Mouse (Mus musculus) MEL (cell line): Measurements from ENCODE around the gene Gm10837. TPM values are rescaled to one million over a fixed set of nuclear protein-coding genes. Genes with fewer than 3 reads are reported as not detected.

Experiments used
- DNase-seq: peaks from one replicate; pipeline ENCODE4 v3.0.0; 2011; ENCODE audit warnings: low read depth, low spot score
- H3K27ac ChIP-seq: 2 replicates; pipeline ENCODE4 v1.5.1; 2012; ENCODE audit warnings: low read depth, mild to moderate bottlenecking, control low read depth, low read length, moderate library complexity; ENCODE audit not compliant: control insufficient read depth
- H3K27me3 ChIP-seq, 2 experiments: fragments of 150-350 bp in 1 of 2; sonication (generic) in 1 of 2; 2 replicates each; pipeline ENCODE4 v1.6.1; 2012; ENCODE audit warnings: low read length in 2 of 2, mild to moderate bottlenecking in 2 of 2, improper control_type of control experiment in 1 of 2, moderate library complexity in 1 of 2; ENCODE audit not compliant: insufficient read depth in 2 of 2, control insufficient read depth in 1 of 2
- H3K36me3 ChIP-seq, 2 experiments: 2 replicates each; pipeline ENCODE4 v1.6.1; 2012 to 2014; ENCODE audit warnings: low read length in 2 of 2, improper control_type of control experiment in 1 of 2, inconsistent platforms in 1 of 2, mild to moderate bottlenecking in 1 of 2; ENCODE audit not compliant: insufficient read depth in 2 of 2, control insufficient read depth in 1 of 2
- H3K4me1 ChIP-seq, 2 experiments: fragments of 150-350 bp in 1 of 2; sonication (generic) in 1 of 2; 2 replicates each; pipeline ENCODE4 v1.6.1; 2012; ENCODE audit warnings: low read length in 2 of 2, improper control_type of control experiment in 1 of 2, mild to moderate bottlenecking in 1 of 2; ENCODE audit not compliant: insufficient read depth in 2 of 2, control insufficient read depth in 1 of 2
- H3K4me3 ChIP-seq, 2 experiments: fragments of 150-350 bp in 1 of 2; sonication (generic) in 1 of 2; 2 replicates each; pipeline ENCODE4 v1.5.1; 2012; ENCODE audit warnings: low read depth in 2 of 2, low read length in 2 of 2, mild to moderate bottlenecking in 2 of 2, moderate library complexity in 2 of 2, control low read depth in 1 of 2, improper control_type of control experiment in 1 of 2; ENCODE audit not compliant: control insufficient read depth in 1 of 2, insufficient read depth in 1 of 2
- H3K79me2 ChIP-seq: 2 replicates; pipeline ENCODE4 v1.6.1; 2012; ENCODE audit warnings: mild to moderate bottlenecking, low read length, moderate library complexity; ENCODE audit not compliant: control insufficient read depth, poor library complexity, insufficient read depth
- H3K9ac ChIP-seq: 2 replicates; pipeline ENCODE4 v1.6.1; 2012; ENCODE audit warnings: low read depth, mild to moderate bottlenecking, control low read depth, low read length, moderate library complexity; ENCODE audit not compliant: control insufficient read depth, poor library complexity, severe bottlenecking
- H3K9me3 ChIP-seq: fragments of 150-350 bp; sonication (generic); replicated peaks from 2 replicates; pipeline ENCODE4 v1.6.1; 2012; ENCODE audit warnings: mild to moderate bottlenecking, low read length, improper control_type of control experiment, moderate library complexity; ENCODE audit not compliant: insufficient read depth
- CHD1 ChIP-seq: IDR thresholded peaks from 2 replicates; pipeline ENCODE4 v1.6.1; 2012; ENCODE audit warnings: low read depth, mild to moderate bottlenecking, inconsistent platforms, low read length, improper control_type of control experiment
- CHD2 ChIP-seq: IDR thresholded peaks from 2 replicates; pipeline ENCODE4 v1.6.1; 2011; ENCODE audit warnings: low read length, improper control_type of control experiment
- CTCF ChIP-seq, 3 experiments: IDR thresholded peaks in 2 of 3; conservative IDR thresholded peaks in 1 of 3; 2 replicates each; pipeline ENCODE4 v1.5.1; 2011 to 2012; ENCODE audit warnings: low read length in 3 of 3, low read depth in 2 of 3, mild to moderate bottlenecking in 2 of 3, improper control_type of control experiment in 1 of 3, inconsistent platforms in 1 of 3, mixed read lengths in 1 of 3, moderate library complexity in 1 of 3; ENCODE audit not compliant: control insufficient read depth in 1 of 3, insufficient read depth in 1 of 3, poor library complexity in 1 of 3, severe bottlenecking in 1 of 3
- EP300 ChIP-seq, 2 experiments: IDR thresholded peaks; 2 replicates each; pipeline ENCODE4 v1.6.1; 2011; ENCODE audit warnings: improper control_type of control experiment in 2 of 2, low read length in 2 of 2, low read depth in 1 of 2, mild to moderate bottlenecking in 1 of 2
- MXI1 ChIP-seq: IDR thresholded peaks from 2 replicates; pipeline ENCODE4 v1.6.1; 2011; ENCODE audit warnings: mild to moderate bottlenecking, low read depth, low read length, improper control_type of control experiment
- MYB ChIP-seq: IDR thresholded peaks from 2 replicates; pipeline ENCODE4 v1.6.1; 2011; ENCODE audit warnings: mild to moderate bottlenecking, low read depth, low read length, improper control_type of control experiment
- NELFE ChIP-seq: IDR thresholded peaks from 2 replicates; pipeline ENCODE4 v1.6.1; 2011; ENCODE audit warnings: low read depth, low read length, improper control_type of control experiment
- NRF1 ChIP-seq: IDR thresholded peaks from 2 replicates; pipeline ENCODE4 v1.6.1; 2014; ENCODE audit warnings: low read depth, mild to moderate bottlenecking, inconsistent platforms, low read length, improper control_type of control experiment, moderate library complexity; ENCODE audit not compliant: poor library complexity, insufficient read depth, severe bottlenecking
- POLR2A ChIP-seq, 2 experiments: IDR thresholded peaks; 2 replicates each; pipeline ENCODE4 v1.6.1; 2011 to 2012; ENCODE audit warnings: low read length in 2 of 2, mild to moderate bottlenecking in 2 of 2, control low read depth in 1 of 2, improper control_type of control experiment in 1 of 2, low read depth in 1 of 2, moderate library complexity in 1 of 2; ENCODE audit not compliant: control insufficient read depth in 1 of 2, insufficient read depth in 1 of 2, poor library complexity in 1 of 2
- POLR2AphosphoS2 ChIP-seq: IDR thresholded peaks from 2 replicates; pipeline ENCODE4 v1.6.1; 2011; ENCODE audit warnings: low read length, improper control_type of control experiment
- TAL1 ChIP-seq: IDR thresholded peaks from 2 replicates; pipeline ENCODE4 v1.6.1; 2012; ENCODE audit warnings: mild to moderate bottlenecking, inconsistent platforms, low read length, moderate library complexity, mixed read lengths
- TBP ChIP-seq: IDR thresholded peaks from 2 replicates; pipeline ENCODE4 v1.8.0; 2011; ENCODE audit warnings: low read depth, low read length, improper control_type of control experiment
- TCF12 ChIP-seq: IDR thresholded peaks from 2 replicates; pipeline ENCODE4 v1.6.1; 2014; ENCODE audit warnings: low read depth, mild to moderate bottlenecking, inconsistent platforms, low read length, improper control_type of control experiment, moderate library complexity
- UBTF ChIP-seq: IDR thresholded peaks from 2 replicates; pipeline ENCODE4 v1.6.1; 2012; ENCODE audit warnings: low read depth, mild to moderate bottlenecking, inconsistent platforms, low read length, improper control_type of control experiment, moderate library complexity, borderline replicate concordance; ENCODE audit not compliant: insufficient read depth
- USF1 ChIP-seq: IDR thresholded peaks from 2 replicates; pipeline ENCODE4 v1.6.1; 2014; ENCODE audit warnings: low read depth, mild to moderate bottlenecking, inconsistent platforms, low read length, improper control_type of control experiment, moderate library complexity
- ZKSCAN1 ChIP-seq: IDR thresholded peaks from 2 replicates; pipeline ENCODE4 v1.6.1; 2012; ENCODE audit warnings: low read depth, mild to moderate bottlenecking, inconsistent platforms, low read length, improper control_type of control experiment, moderate library complexity
- polyA plus RNA-seq, 2 experiments: library from polyadenylated mRNA; stranded (reverse) in 1 of 2; unstranded in 1 of 2; fragments of >175 nt in 1 of 2; fragments of >200 nt in 1 of 2; gene quantifications; 2 replicates each; pipeline versions ENCODE4 v1.2.1 to v1.2.4; 2012; ENCODE audit warnings: low replicate concordance in 2 of 2, low read depth in 1 of 2; ENCODE audit not compliant: insufficient read length in 2 of 2, insufficient read depth in 1 of 2, missing spikeins in 1 of 2
- total RNA-seq: library from RNA; depleted of rRNA; stranded (reverse); fragments of 300-350 nt; gene quantifications from 2 replicates; pipeline ENCODE4 v1.2.3, GENCODE M21; 2012

Gene Gm10837
- total and polyA plus RNA-seq, 3 experiments, result not detected

- Histone ChIP-seq H3K9me3 (no peaks in the 10 kb centered on the region), H3K36me3 (no peaks in the 10 kb centered on the region), H3K9ac (no peak overlapping the region), H3K27ac (no peak overlapping the region), H3K79me2 (no peaks in the 10 kb centered on the region), H3K4me3 (no peak overlapping the region)
- TF ChIP-seq TBP (no peak), MXI1 (no peak), NRF1 (no peak), UBTF (no peak), TCF12 (no peak), ZKSCAN1 (no peak), CHD1 (no peak), CHD2 (no peak), POLR2AphosphoS2 (no peak), EP300 (IDR thresholded peaks at IDR 0.05; ENCODE audit: low read depth in 1 of 2, low read length in 2 of 2) (no peak), NELFE (no peak)
- TF ChIP-seq, all 39 proteins: peak for 0
- DNase-seq, result peak; percentile 12
- H3K4me1 ChIP-seq, result no peaks in the 10 kb centered on the region
- H3K27me3 ChIP-seq, result no peaks in the 10 kb centered on the region
These were observed 4.7 kb upstream of the Gm10837 start for GRCm38 (mm10) chr14:122485635-122486181.

- no peaks in the 10 kb centered on the region for H3K36me3 ChIP-seq
- no peak overlapping the region for H3K27ac ChIP-seq
- H3K79me2 ChIP-seq, result no peaks in the 10 kb centered on the region
- DNase-seq, result no peak
- no peaks in the 10 kb centered on the region for H3K4me1 ChIP-seq
- H3K27me3 ChIP-seq, result no peaks in the 10 kb centered on the region
- TF ChIP-seq MXI1 (no peak), CTCF (IDR thresholded peaks at IDR 0.05 in 2 of 3, conservative IDR thresholded peaks at IDR 0.05 in 1 of 3; ENCODE audit: control insufficient read depth in 1 of 3, insufficient read depth in 1 of 3, low read depth in 2 of 3, low read length in 3 of 3, poor library complexity in 1 of 3, severe bottlenecking in 1 of 3) (no peak), ZKSCAN1 (no peak), TCF12 (no peak), USF1 (no peak), TAL1 (no peak), MYB (no peak), NRF1 (no peak), POLR2A (IDR thresholded peaks at IDR 0.05; ENCODE audit: control insufficient read depth in 1 of 2, insufficient read depth in 1 of 2, low read depth in 1 of 2, low read length in 2 of 2, poor library complexity in 1 of 2) (no peak), EP300 (IDR thresholded peaks at IDR 0.05; ENCODE audit: low read depth in 1 of 2, low read length in 2 of 2) (no peak)
- no peak overlapping the region for H3K9ac ChIP-seq
- no peak overlapping the region for H3K4me3 ChIP-seq
- H3K9me3 ChIP-seq, result no peaks in the 10 kb centered on the region
These were observed 3.8 kb upstream of the Gm10837 start for GRCm38 (mm10) chr14:122486611-122487010.
